Mouse (Mus musculus): ENCODE measurements around the gene Tex22. TPM values are rescaled to one million over a fixed set of nuclear protein-coding genes. Genes with fewer than 3 reads are reported as not detected.

The Tex22 gene
- polyA plus RNA-seq, 1 experiment from 2014 or later: not detected

DNA sequence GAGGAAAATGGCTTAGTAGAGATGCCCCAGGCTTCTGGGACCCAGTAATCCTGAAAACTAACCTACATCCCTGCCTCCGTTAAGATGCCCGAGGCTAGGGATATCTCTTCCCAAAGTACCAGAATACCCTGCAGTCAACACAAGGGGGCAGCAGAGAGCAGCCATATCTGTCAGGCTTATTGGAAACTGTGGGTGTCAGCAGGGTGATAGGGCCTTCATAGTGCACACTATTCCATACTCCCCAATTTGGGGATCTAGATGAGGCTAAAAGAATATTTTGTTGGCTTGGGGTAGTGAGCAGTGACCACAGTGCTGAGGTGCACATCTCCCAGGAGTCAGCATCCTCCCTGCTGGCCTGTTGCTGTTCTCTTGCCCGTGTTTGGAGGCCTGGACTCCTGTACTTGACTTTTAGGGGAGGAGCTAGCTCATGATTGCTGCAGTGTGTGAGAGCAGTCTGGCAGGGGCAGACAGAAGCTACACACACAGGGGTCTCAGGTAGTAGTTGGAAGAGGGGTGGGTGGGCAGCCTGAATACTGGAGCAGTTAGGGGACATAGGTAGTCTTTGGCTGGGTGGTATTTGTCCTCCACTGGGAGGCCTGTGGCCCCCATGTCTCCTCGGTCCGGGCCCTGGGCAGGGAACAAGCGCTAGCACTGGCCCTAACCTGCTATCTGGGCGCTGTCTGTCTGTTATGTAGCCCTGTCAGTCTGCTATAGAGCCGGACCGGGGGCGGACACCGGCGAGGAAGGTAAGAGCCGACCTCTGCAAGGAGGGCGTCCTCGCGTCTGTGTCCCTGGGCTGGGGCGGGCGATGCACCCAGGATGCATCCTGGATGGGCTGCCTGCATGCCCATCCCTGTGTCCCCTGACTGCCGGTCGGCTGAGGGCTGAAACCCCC, 45.5 kb downstream of the Tex22 start:
- ATAC-seq (ENCODE audit: insufficient read depth, low FRiP score, low TSS enrichment) (peak; percentile 85), DNase-seq (ENCODE audit: low spot score) (peak; percentile 79)
- no peak overlapping the region for H3K4me3 ChIP-seq (ENCODE audit: low read depth, low read length)
- WGBS: 87% methylated on average over 18 of the region's 20 CpGs
- H3K4me2 ChIP-seq (ENCODE audit: low read depth): no peak overlapping the region
- H3K9ac ChIP-seq (ENCODE audit: low read length): no peak overlapping the region
- no peak overlapping the region for H3K27ac ChIP-seq (ENCODE audit: low read depth, low read length)
- H3K36me3 ChIP-seq (ENCODE audit: control insufficient read depth, insufficient read depth, low read length): peaks cover 36% of the 10 kb centered on the region
- no peaks in the 10 kb centered on the region for H3K4me1 ChIP-seq (ENCODE audit: control insufficient read depth, insufficient read depth, low read length)
- no peaks in the 10 kb centered on the region for H3K27me3 ChIP-seq (ENCODE audit: control insufficient read depth, insufficient read depth, low read length)
- H3K9me3 ChIP-seq (ENCODE audit: control insufficient read depth, low read length): no peaks in the 10 kb centered on the region

DNA sequence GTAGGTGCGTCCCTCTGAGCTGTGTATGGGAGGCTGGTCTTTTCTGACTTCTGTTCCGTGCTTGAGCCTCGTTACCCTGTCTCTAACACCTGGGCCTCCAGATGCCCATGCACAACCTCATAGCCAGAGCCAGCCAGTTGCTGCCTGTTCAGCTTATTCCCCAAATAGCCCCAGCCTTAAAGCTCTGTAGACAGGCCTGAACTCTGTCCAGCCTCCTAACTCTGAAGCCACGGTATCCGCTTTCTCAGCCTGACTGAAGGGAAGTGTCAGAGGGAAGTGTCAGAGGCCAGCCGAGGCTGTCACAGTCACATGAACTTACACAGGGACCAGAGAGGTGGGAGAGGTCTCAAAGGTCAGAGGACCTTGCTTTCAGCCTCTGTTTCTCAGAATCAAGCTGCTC, 50.4 kb downstream of the Tex22 start:
- ATAC-seq (ENCODE audit: insufficient read depth, low FRiP score, low TSS enrichment) (no peak), DNase-seq (ENCODE audit: low spot score) (no peak)
- WGBS: 89% methylated on average over 6 of the region's 6 CpGs
- H3K9me3 ChIP-seq (ENCODE audit: control insufficient read depth, low read length): no peaks in the 10 kb centered on the region
- no peak overlapping the region for H3K4me3 ChIP-seq (ENCODE audit: low read depth, low read length)
- no peak overlapping the region for H3K27ac ChIP-seq (ENCODE audit: low read depth, low read length)
- no peaks in the 10 kb centered on the region for H3K27me3 ChIP-seq (ENCODE audit: control insufficient read depth, insufficient read depth, low read length)
- peaks cover 43% of the 10 kb centered on the region for H3K36me3 ChIP-seq (ENCODE audit: control insufficient read depth, insufficient read depth, low read length)
- H3K4me1 ChIP-seq (ENCODE audit: control insufficient read depth, insufficient read depth, low read length): no peaks in the 10 kb centered on the region
- no peak overlapping the region for H3K9ac ChIP-seq (ENCODE audit: low read length)
- H3K4me2 ChIP-seq (ENCODE audit: low read depth): no peak overlapping the region

DNA sequence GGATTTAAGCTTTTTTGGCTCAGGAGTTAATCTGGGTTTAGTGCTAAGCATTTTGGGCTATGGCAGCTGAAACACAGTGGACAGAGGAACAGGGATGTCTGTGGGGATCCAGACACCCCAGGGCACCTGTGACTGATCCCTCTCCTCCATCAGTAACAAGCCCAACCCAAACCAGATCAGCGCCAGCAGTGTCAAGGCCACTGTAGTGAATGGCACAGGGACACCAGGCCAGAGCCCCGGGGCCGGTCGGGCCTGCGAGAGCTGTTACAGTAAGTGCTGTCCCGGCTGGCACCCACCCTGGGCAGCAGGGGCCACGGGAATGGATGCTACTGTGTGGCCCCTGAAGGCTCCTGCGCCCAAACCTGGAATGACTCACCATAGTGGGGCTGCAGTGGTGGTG, 56.4 kb downstream of the Tex22 start:
- no peak overlapping the region for H3K4me2 ChIP-seq (ENCODE audit: low read depth)

DNA sequence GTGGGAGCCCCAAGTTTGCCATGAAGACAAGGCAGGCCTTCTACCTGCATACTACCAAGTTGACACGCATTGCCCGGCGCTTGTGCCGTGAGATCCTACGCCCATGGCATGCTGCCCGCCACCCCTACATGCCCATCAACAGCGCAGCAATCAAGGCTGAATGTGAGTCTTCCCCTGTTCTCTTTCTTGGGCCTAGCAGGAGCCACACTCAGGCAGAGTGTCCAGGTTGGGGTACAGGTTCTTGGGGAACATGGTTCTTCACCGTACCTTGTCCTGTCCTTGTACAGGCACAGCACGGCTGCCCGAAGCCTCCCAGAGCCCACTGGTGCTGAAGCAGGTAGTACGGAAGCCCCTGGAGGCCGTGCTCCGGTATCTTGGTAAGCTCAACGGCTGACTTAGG, 57.3 kb downstream of the Tex22 start:
- no peak overlapping the region for H3K27ac ChIP-seq (ENCODE audit: low read depth, low read length)
- H3K4me3 ChIP-seq (ENCODE audit: low read depth, low read length): no peak overlapping the region
- peaks cover 62% of the 10 kb centered on the region for H3K36me3 ChIP-seq (ENCODE audit: control insufficient read depth, insufficient read depth, low read length)
- no peaks in the 10 kb centered on the region for H3K4me1 ChIP-seq (ENCODE audit: control insufficient read depth, insufficient read depth, low read length)
- H3K9ac ChIP-seq (ENCODE audit: low read length): no peak overlapping the region
- DNase-seq (ENCODE audit: low spot score) (no peak), ATAC-seq (ENCODE audit: insufficient read depth, low FRiP score, low TSS enrichment) (no peak)
- H3K4me2 ChIP-seq (ENCODE audit: low read depth): no peak overlapping the region
- no peaks in the 10 kb centered on the region for H3K9me3 ChIP-seq (ENCODE audit: control insufficient read depth, low read length)
- H3K27me3 ChIP-seq (ENCODE audit: control insufficient read depth, insufficient read depth, low read length): no peaks in the 10 kb centered on the region
- 95% methylated on average over 14 of the region's 14 CpGs for WGBS

More for the DNA sequence above, 56.4 kb downstream of the Tex22 start:
- Histone ChIP-seq H3K9me3 (ENCODE audit: control insufficient read depth, low read length) (no peaks in the 10 kb centered on the region), H3K27ac (ENCODE audit: low read depth, low read length) (no peak overlapping the region), H3K9ac (ENCODE audit: low read length) (no peak overlapping the region), H3K4me3 (ENCODE audit: low read depth, low read length) (no peak overlapping the region), H3K36me3 (ENCODE audit: control insufficient read depth, insufficient read depth, low read length) (peaks cover 60% of the 10 kb centered on the region), H3K27me3 (ENCODE audit: control insufficient read depth, insufficient read depth, low read length) (no peaks in the 10 kb centered on the region), H3K4me1 (ENCODE audit: control insufficient read depth, insufficient read depth, low read length) (no peaks in the 10 kb centered on the region)
- 98% methylated on average over 8 of the region's 8 CpGs for WGBS
- DNase-seq (ENCODE audit: low spot score): no peak
- no peak for ATAC-seq (ENCODE audit: insufficient read depth, low FRiP score, low TSS enrichment)

DNA sequence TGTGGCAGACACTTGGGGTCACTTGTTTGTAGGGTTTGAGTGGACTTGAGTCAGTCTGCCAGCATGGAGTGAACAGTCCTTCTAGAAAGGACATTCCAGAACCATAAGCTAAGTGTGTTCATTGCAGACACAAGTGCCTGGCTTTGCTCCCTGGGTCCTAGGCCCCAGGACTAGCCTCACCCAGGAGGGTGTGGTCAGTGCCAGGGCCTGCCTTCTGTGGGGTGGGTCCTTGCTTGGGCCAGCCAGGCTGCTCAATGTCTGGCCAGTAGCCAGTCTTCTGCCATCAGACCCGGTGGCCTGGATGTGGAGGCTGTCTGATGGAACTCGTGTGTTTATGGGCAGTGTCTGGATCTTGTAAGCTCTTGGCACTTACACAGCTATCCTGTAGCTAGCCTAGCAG, 58.3 kb downstream of the Tex22 start:
- Histone ChIP-seq H3K9me3 (ENCODE audit: control insufficient read depth, low read length) (no peaks in the 10 kb centered on the region), H3K36me3 (ENCODE audit: control insufficient read depth, insufficient read depth, low read length) (peaks cover 60% of the 10 kb centered on the region)
- WGBS: 85% methylated on average over 2 of the region's 2 CpGs

DNA sequence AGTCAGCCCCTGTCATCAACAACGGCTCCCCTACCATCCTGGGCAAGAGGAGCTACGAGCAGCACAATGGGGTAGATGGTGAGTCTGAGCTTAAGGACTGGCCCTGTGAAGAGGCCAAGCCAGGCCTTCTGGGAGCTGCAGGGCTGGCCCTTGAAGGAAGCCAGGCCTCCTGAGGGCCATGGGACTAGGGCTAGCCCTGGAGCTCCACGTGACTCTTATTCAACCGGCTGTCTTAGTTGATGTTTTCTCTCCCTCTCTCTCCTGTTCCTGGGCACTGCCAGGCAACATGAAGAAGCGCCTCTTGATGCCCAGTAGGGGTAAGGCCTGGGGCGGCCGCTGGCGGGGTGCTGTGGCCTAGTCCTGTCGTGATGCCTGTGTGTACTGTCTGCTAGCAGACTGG, 59.0 kb downstream of the Tex22 start:
- no peak for ATAC-seq (ENCODE audit: insufficient read depth, low FRiP score, low TSS enrichment)
- Histone ChIP-seq H3K9ac (ENCODE audit: low read length) (no peak overlapping the region), H3K36me3 (ENCODE audit: control insufficient read depth, insufficient read depth, low read length) (peaks cover 55% of the 10 kb centered on the region), H3K9me3 (ENCODE audit: control insufficient read depth, low read length) (no peaks in the 10 kb centered on the region), H3K27ac (ENCODE audit: low read depth, low read length) (no peak overlapping the region), H3K4me1 (ENCODE audit: control insufficient read depth, insufficient read depth, low read length) (no peaks in the 10 kb centered on the region), H3K4me3 (ENCODE audit: low read depth, low read length) (no peak overlapping the region), H3K4me2 (ENCODE audit: low read depth) (no peak overlapping the region), H3K27me3 (ENCODE audit: control insufficient read depth, insufficient read depth, low read length) (no peaks in the 10 kb centered on the region)
- WGBS: 94% methylated on average over 9 of the region's 9 CpGs
- DNase-seq (ENCODE audit: low spot score): no peak

More for the DNA sequence above, 58.3 kb downstream of the Tex22 start:
- Histone ChIP-seq H3K9ac (ENCODE audit: low read length) (no peak overlapping the region), H3K4me2 (ENCODE audit: low read depth) (no peak overlapping the region), H3K4me3 (ENCODE audit: low read depth, low read length) (no peak overlapping the region), H3K4me1 (ENCODE audit: control insufficient read depth, insufficient read depth, low read length) (no peaks in the 10 kb centered on the region), H3K27me3 (ENCODE audit: control insufficient read depth, insufficient read depth, low read length) (no peaks in the 10 kb centered on the region), H3K27ac (ENCODE audit: low read depth, low read length) (no peak overlapping the region)
- DNase-seq (ENCODE audit: low spot score) (no peak), ATAC-seq (ENCODE audit: insufficient read depth, low FRiP score, low TSS enrichment) (no peak)

DNA sequence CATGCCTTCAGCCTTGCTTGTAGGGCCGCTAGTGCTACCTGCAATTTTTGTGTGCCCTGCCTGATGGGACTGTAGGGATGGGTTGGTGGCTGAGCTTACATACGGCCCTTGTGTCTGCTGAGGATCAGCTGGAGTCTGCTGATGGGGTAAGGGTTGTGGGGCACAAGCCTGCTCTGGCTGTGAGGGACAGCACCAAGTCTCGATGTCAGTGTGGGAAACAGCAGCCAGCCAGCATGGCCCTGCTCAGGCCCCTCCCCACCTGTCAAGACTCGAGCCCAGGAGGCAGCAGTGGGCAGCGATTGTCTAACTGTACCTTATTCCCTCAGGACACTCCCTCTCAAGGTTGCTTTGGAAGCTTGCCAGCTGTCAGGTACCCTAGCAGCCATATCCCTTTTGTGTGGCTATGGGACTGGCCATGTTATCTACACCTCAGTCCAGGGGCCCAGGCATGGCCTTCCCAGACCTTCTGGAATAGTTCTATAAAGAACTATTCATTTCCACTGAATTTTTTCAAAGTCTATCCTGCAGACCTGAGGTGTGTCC, 59.6 kb downstream of the Tex22 start:
- H3K27ac ChIP-seq (ENCODE audit: low read depth, low read length): no peak overlapping the region
- DNase-seq (ENCODE audit: low spot score) (no peak), ATAC-seq (ENCODE audit: insufficient read depth, low FRiP score, low TSS enrichment) (no peak)
- H3K9me3 ChIP-seq (ENCODE audit: control insufficient read depth, low read length): no peaks in the 10 kb centered on the region
- H3K27me3 ChIP-seq (ENCODE audit: control insufficient read depth, insufficient read depth, low read length): no peaks in the 10 kb centered on the region
- H3K4me2 ChIP-seq (ENCODE audit: low read depth): no peak overlapping the region
- no peak overlapping the region for H3K9ac ChIP-seq (ENCODE audit: low read length)
- H3K36me3 ChIP-seq (ENCODE audit: control insufficient read depth, insufficient read depth, low read length): peaks cover 50% of the 10 kb centered on the region
- H3K4me3 ChIP-seq (ENCODE audit: low read depth, low read length): no peak overlapping the region
- 83% methylated on average over 5 of the region's 5 CpGs for WGBS
- H3K4me1 ChIP-seq (ENCODE audit: control insufficient read depth, insufficient read depth, low read length): peaks cover 3% of the 10 kb centered on the region; the same call in 1 of the 2 replicates

DNA sequence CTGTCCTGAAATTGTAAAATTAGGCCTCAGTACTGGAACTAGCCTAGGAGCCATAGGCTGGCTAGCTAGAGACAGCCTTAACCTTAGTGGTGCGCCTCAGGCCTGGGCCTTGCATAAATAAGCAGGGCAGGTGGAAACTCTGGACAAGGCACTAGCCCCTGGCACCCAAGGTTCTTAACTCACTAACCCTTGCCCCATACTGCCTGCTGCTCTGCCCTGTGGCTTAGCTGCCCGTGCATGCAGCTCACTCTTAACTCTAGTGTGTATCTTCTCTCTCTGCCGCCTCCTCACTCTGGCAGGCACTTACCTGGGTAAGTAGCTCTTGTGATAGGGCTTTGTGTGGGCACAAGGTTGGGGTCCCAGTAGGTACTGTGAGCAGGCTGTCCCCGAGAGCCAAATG, 60.2 kb downstream of the Tex22 start:
- Histone ChIP-seq H3K27ac (ENCODE audit: low read depth, low read length) (no peak overlapping the region), H3K4me3 (ENCODE audit: low read depth, low read length) (no peak overlapping the region), H3K4me1 (ENCODE audit: control insufficient read depth, insufficient read depth, low read length) (peaks cover 9% of the 10 kb centered on the region), H3K27me3 (ENCODE audit: control insufficient read depth, insufficient read depth, low read length) (no peaks in the 10 kb centered on the region), H3K36me3 (ENCODE audit: control insufficient read depth, insufficient read depth, low read length) (peaks cover 50% of the 10 kb centered on the region), H3K4me2 (ENCODE audit: low read depth) (no peak overlapping the region), H3K9ac (ENCODE audit: low read length) (no peak overlapping the region), H3K9me3 (ENCODE audit: control insufficient read depth, low read length) (no peaks in the 10 kb centered on the region)
- 90% methylated on average over 4 of the region's 4 CpGs for WGBS
- no peak for DNase-seq (ENCODE audit: low spot score)
- ATAC-seq (ENCODE audit: insufficient read depth, low FRiP score, low TSS enrichment): no peak

DNA sequence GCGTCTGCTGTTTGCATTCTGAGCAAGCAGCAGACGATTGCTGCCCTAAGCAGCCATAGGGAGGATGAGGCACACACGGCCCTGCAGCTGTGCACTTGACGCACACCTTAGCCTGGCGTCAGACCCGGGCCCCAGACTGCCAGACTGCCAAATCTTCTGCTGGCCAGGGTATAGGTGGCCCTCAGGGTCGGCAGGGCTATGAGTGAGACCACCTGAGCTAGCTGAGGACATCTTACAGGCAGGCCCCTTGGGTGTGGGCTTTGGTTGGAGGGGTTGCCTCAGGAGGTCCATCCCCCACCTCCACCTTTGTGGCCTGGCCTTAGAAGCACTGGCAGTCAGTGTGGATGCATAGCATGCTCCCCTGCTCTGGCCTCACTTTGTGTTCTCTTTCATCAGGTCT, 61.1 kb downstream of the Tex22 start:
- no peak overlapping the region for H3K4me3 ChIP-seq (ENCODE audit: low read depth, low read length)
- no peak overlapping the region for H3K9ac ChIP-seq (ENCODE audit: low read length)
- H3K4me1 ChIP-seq (ENCODE audit: control insufficient read depth, insufficient read depth, low read length): peaks cover 9% of the 10 kb centered on the region
- H3K27ac ChIP-seq (ENCODE audit: low read depth, low read length): no peak overlapping the region
- DNase-seq (ENCODE audit: low spot score): no peak
- 94% methylated on average over 7 of the region's 7 CpGs for WGBS
- no peaks in the 10 kb centered on the region for H3K27me3 ChIP-seq (ENCODE audit: control insufficient read depth, insufficient read depth, low read length)
- no peaks in the 10 kb centered on the region for H3K9me3 ChIP-seq (ENCODE audit: control insufficient read depth, low read length)
- ATAC-seq (ENCODE audit: insufficient read depth, low FRiP score, low TSS enrichment): no peak
- H3K36me3 ChIP-seq (ENCODE audit: control insufficient read depth, insufficient read depth, low read length): peaks cover 45% of the 10 kb centered on the region
- no peak overlapping the region for H3K4me2 ChIP-seq (ENCODE audit: low read depth)
